Mouse (Mus musculus) kidney, postnatal 0 days (tissue): ENCODE results near the gene Batf3. TPM values are rescaled to one million over a fixed set of nuclear protein-coding genes. Genes with fewer than 3 reads are reported as not detected.

Source experiments
- ATAC-seq: fragments of 200-750 bp; cut with Nextera tagmentation; replicated peaks from 2 replicates; pipeline ENCODE4 v1.8.0; 2017; ENCODE audit warnings: low read depth, moderate number of reproducible peaks, moderate TSS enrichment, moderate library complexity; ENCODE audit not compliant: low FRiP score
- DNase-seq: peaks from one replicate; pipeline ENCODE4 v3.0.0-alpha.2; 2016; ENCODE audit warnings: low spot score
- H3K27ac ChIP-seq: fragments of 300-500 bp; sonication (generic); 2 replicates; pipeline ENCODE4 v1.5.1; 2014; ENCODE audit warnings: mild to moderate bottlenecking
- H3K27me3 ChIP-seq: fragments of 300-500 bp; sonication (generic); 2 replicates; pipeline ENCODE4 v1.6.1; 2014; ENCODE audit warnings: low read length, mixed read lengths; ENCODE audit not compliant: insufficient read depth
- H3K36me3 ChIP-seq: fragments of 300-500 bp; sonication (generic); 2 replicates; pipeline ENCODE4 v1.6.1; 2014; ENCODE audit warnings: low read length, mixed read lengths; ENCODE audit not compliant: insufficient read depth
- H3K4me1 ChIP-seq: fragments of 300-500 bp; sonication (generic); replicated peaks from 2 replicates; pipeline ENCODE4 v1.6.1; 2014; ENCODE audit warnings: antibody characterized with exemption, low read length, mixed read lengths; ENCODE audit not compliant: insufficient read depth
- H3K4me2 ChIP-seq: fragments of 300-500 bp; sonication (generic); 2 replicates; pipeline ENCODE4 v1.6.1; 2014; ENCODE audit warnings: mild to moderate bottlenecking, low read length, moderate library complexity, mixed read lengths
- H3K4me3 ChIP-seq: fragments of 300-500 bp; sonication (generic); replicated peaks from 2 replicates; pipeline ENCODE4 v1.5.1; 2014; ENCODE audit warnings: low read depth, low read length
- H3K9ac ChIP-seq: fragments of 300-500 bp; sonication (generic); 2 replicates; pipeline ENCODE4 v1.6.1; 2014; ENCODE audit warnings: low read depth, low read length
- H3K9me3 ChIP-seq: fragments of 300-500 bp; sonication (generic); replicated peaks from 2 replicates; pipeline ENCODE4 v1.6.1; 2016; ENCODE audit warnings: low read length, inconsistent platforms, mixed read lengths
- CTCF ChIP-seq: IDR thresholded peaks from 2 replicates; pipeline ENCODE4 v1.5.1; 2016; ENCODE audit warnings: antibody characterized with exemption, low read depth, mild to moderate bottlenecking, moderate library complexity
- WGBS: fragments of 180-500 bp; shearing (Covaris S2); extraction: QIAGEN DNeasy Blood & Tissue Kit; methylation state at CpG from one replicate; pipeline ENCODE4 v1.1.7; 2014; 5-methylcytosine and 5-hydroxymethylcytosine counted together
- polyA plus RNA-seq: library from polyadenylated mRNA; unstranded; fragments of >200 nt; fragmentation: Nextera tagmentation; extraction: Ambion mirVana; gene quantifications from 2 replicates; pipeline ENCODE4 v1.2.1, GENCODE M21; 2015

Gene Batf3
- polyA plus RNA-seq, 1 experiment from 2014 or later = 10.5 TPM

DNA sequence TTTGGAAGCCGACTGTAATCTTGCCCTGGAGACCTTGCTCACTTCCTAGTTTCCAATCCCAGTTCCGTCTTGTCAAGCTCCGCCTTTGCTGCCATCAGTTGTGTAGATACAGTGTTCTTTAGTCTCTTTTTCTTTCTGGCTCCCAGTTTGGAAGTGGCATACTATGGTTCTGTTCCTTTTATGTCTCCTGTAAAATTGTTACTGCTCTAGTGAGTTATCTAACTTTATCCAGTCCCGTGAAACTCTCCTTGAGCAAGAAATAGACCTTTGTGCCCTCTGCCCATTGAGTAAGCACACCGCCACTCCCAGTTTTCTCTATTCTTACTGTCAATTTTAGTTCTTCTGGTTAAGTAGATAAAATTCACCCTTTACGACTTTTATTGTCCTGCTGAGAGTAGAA is 26.0 kb upstream of the Batf3 start:
- no peak overlapping the region for H3K4me2 ChIP-seq
- no peak overlapping the region for H3K9ac ChIP-seq
- DNase-seq (no peak), ATAC-seq (no peak)
- no peaks in the 10 kb centered on the region for H3K27me3 ChIP-seq
- TF ChIP-seq CTCF = no peak
- H3K4me1 ChIP-seq = no peaks in the 10 kb centered on the region
- no peaks in the 10 kb centered on the region for H3K9me3 ChIP-seq
- no peak overlapping the region for H3K4me3 ChIP-seq
- H3K36me3 ChIP-seq = peaks cover 19% of the 10 kb centered on the region; the same call in 1 of the 2 replicates
- whole genome bisulfite sequencing = 85% methylated on average over 6 of the region's 6 CpGs
- H3K27ac ChIP-seq = no peak overlapping the region

DNA sequence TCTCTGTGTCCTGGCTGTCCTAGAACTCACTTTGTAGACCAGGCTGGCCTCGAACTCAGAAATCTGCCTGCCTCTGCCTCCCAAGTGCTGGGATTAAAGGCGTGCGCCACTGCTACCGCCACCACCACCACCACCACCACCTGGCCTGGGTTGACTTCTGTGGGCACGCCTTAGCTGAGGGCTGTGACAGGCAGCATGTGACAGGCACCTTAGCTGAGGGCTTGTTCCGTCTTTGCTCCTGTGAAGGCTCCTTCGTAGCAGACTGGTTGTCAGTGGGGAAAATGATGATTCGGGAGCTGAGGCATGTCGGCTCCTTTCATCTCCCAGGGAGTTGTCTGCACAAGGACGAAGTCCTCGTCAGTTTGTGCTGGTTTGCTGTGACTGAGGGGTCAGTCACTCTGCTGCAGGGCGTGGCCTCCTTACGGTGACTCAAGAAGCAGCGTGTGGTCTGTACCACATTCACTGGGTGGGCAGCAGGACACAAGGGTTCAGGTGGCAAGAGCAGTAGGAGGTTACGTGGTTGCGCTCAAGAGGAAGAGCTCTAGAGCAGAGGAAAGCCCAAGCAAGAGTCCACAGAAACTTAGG is 25.2 kb upstream of the Batf3 start:
- ATAC-seq = peak; percentile 67
- H3K36me3 ChIP-seq = peaks cover 18% of the 10 kb centered on the region; the same call in 1 of the 2 replicates
- WGBS = 84% methylated on average over 16 of the region's 16 CpGs

DNA sequence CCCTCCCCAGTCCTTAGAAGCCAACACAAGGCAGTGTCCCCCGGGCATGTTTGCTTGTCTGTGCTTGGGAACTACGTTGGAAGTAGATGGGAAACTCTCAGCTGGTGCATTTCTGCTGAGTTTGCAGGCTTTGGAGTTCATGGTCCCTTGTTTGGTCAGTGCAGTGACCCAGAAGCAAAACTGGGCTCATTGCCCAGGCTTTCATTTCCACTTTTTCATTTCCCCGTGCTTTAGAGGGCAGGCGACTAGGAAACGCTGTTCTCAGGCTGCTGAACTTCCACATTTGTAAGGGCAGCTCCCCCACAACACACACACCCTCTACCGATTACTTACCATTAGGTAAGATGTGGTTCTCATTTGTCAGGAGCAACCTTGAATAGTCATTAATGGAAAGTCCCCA is 24.6 kb upstream of the Batf3 start:
- H3K9me3 ChIP-seq = no peaks in the 10 kb centered on the region
- no peak for TF ChIP-seq CTCF
- 18% methylated on average over 6 of the region's 6 CpGs for WGBS
- H3K27me3 ChIP-seq = no peaks in the 10 kb centered on the region
- no peaks in the 10 kb centered on the region for H3K4me1 ChIP-seq
- peak; percentile 78 for DNase-seq
- H3K9ac ChIP-seq = no peak overlapping the region
- H3K4me2 ChIP-seq = no peak overlapping the region
- no peak overlapping the region; the same call in 1 of the 2 replicates for H3K27ac ChIP-seq
- peak; percentile 57 for ATAC-seq
- no peak overlapping the region for H3K4me3 ChIP-seq
- peaks cover 18% of the 10 kb centered on the region; the same call in 1 of the 2 replicates for H3K36me3 ChIP-seq

More for the DNA sequence above, 25.2 kb upstream of the Batf3 start:
- no peak for TF ChIP-seq CTCF
- Histone ChIP-seq H3K27ac (no peak overlapping the region; the same call in 1 of the 2 replicates), H3K9ac (no peak overlapping the region), H3K9me3 (no peaks in the 10 kb centered on the region), H3K27me3 (no peaks in the 10 kb centered on the region), H3K4me3 (no peak overlapping the region), H3K4me1 (no peaks in the 10 kb centered on the region), H3K4me2 (no peak overlapping the region)
- no peak for DNase-seq

DNA sequence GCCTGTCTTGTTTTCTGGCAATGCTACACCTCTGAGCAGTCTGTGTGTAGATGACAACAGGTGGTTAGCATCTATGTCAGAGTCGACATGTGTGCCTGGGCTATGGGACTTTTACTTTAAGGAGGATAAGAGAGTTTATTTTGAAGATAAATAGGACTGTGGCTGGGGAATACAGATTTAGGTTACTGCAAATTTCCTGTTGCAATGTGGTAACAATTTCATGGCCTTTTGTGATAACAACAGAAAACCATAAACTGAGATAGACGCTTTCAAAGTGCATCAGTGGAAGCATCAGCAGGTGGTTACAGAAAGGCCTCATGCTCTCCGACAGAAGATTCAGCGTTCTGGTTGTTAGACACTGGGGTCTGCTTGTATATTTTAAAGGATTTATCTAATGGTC is 24.2 kb upstream of the Batf3 start:
- Histone ChIP-seq H3K4me3 (no peak overlapping the region), H3K9me3 (no peaks in the 10 kb centered on the region), H3K9ac (no peak overlapping the region), H3K36me3 (peaks cover 18% of the 10 kb centered on the region; the same call in 1 of the 2 replicates), H3K4me2 (no peak overlapping the region), H3K27me3 (no peaks in the 10 kb centered on the region), H3K4me1 (no peaks in the 10 kb centered on the region), H3K27ac (no peak overlapping the region)
- DNase-seq (no peak), ATAC-seq (no peak)
- TF ChIP-seq CTCF = no peak
- 59% methylated on average over 4 of the region's 4 CpGs for WGBS

DNA sequence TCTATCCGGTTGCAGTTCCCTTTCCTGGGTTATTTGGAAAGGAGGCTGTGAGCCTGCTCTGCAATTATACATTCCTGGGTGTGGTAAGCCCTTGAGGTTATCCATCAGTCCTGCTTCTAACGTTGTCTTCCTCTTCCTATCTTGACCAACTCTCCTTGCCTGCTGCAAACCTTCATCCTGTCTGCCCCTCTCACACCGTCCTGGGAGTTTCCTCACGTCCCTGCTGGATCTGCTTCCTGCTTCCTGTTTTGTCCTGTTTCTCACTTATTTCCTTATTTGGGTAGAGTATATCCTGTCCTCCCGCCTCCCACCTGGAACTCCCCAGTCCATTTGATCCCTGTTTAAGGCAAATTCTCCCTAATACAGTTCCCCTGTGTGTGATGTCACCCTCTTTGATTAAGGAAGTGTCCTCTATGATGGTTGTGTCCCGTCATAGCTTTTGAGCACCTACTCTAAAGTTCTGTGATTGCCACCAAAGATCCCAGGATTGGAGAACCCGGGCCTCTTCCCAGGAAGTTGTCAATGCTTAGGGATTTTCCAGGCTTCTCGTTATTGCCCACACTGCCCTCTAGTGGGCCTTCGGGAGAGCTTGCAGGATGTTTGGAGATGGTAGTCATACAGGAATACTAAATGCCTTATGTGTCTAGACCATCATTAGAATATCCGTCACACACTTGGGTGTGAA is 22.3 kb upstream of the Batf3 start:
- Histone ChIP-seq H3K9ac (0 out of 2 replicates have a peak overlapping the region, but pooled peaks have one; percentile 20), H3K4me2 (peak overlapping the region; percentile 29), H3K4me3 (no peak overlapping the region), H3K36me3 (peaks cover 13% of the 10 kb centered on the region; the same call in 1 of the 2 replicates), H3K9me3 (no peaks in the 10 kb centered on the region), H3K27me3 (no peaks in the 10 kb centered on the region), H3K27ac (peak overlapping the region; percentile 64; the same call in 1 of the 2 replicates), H3K4me1 (no peaks in the 10 kb centered on the region)
- peak; percentile 89 for TF ChIP-seq CTCF
- WGBS = 47% methylated on average over 10 of the region's 10 CpGs
- ATAC-seq (0 out of 2 replicates have a peak, but pooled peaks have one; percentile 11), DNase-seq (peak; percentile 92)

DNA sequence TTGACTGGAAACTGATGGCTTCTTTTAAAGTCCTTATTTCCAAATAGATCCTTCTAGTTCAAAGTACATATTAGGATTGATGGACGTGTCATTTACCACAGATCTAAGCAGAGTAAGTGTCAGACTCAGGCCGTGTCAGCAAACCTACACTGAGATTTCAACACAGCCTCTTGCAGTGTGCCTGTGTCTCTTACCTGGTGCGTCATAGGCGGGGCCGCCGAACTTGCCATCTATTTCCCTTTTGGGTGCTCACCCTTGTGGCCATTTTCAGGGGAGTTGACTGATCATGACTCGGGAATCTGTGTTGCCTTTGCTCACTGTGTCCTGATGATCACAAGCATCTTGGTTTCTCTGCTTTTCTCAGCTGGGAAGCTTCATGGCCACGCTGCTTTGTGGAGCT is 14.4 kb upstream of the Batf3 start:
- ATAC-seq (no peak), DNase-seq (no peak)
- no peaks in the 10 kb centered on the region for H3K4me1 ChIP-seq
- H3K36me3 ChIP-seq = peaks cover 9% of the 10 kb centered on the region; the same call in 1 of the 2 replicates
- H3K4me2 ChIP-seq = no peak overlapping the region
- H3K27me3 ChIP-seq = no peaks in the 10 kb centered on the region
- no peak overlapping the region for H3K27ac ChIP-seq
- H3K9ac ChIP-seq = no peak overlapping the region
- H3K9me3 ChIP-seq = no peaks in the 10 kb centered on the region
- TF ChIP-seq CTCF = no peak
- no peak overlapping the region for H3K4me3 ChIP-seq
- WGBS = 83% methylated on average over 8 of the region's 8 CpGs
